ENCODE assay signal across 22 mouse cellular contexts in genomic region chr1:120190300-120190699, GRCm38 (mm10).
DNase-seq lines count a peak whose midpoint lies in the region; ATAC-seq and TF ChIP-seq lines count a peak whose summit lies in the region.
"Had no signal": no experiment of that assay in that cellular context is flagged by ENCODE, and none has a peak within 500 bp of the region (broad histone marks: within the 10 kb centered on the region; RNA-seq: fewer than 3 reads in every experiment).

No protein-coding gene starts in this region.

- no peak overlapping the region for H3K4me2 ChIP-seq in midbrain, embryonic 11.5 days
- H3K4me2 ChIP-seq in midbrain, embryonic 16.5 days (ENCODE audit: low read length) = no peak overlapping the region
- H3K4me2 ChIP-seq in stomach, postnatal 0 days (replicated peaks; ENCODE audit: low read depth) = no peak overlapping the region
- H3K4me2 ChIP-seq: embryonic facial prominence, embryonic 12.5 days; forebrain, embryonic 12.5 days; heart, embryonic 11.5 days; heart, embryonic 15.5 days; hindbrain, embryonic 13.5 days; intestine, embryonic 15.5 days had no signal

- intact Hi-C loops in gastrocnemius, adult 2 months (cut with DNase I) = loop anchor here (5.0 to 10.0 kb wide), 2 partner anchors 145 to 287 kb away; no protein-coding TSS in a partner anchor

- H3K4me1 ChIP-seq in midbrain, embryonic 11.5 days (ENCODE audit: control insufficient read depth, insufficient read depth, low read length) = peaks cover 3% of the 10 kb centered on the region; the same call in 1 of the 2 replicates
- H3K4me1 ChIP-seq in midbrain, embryonic 16.5 days (ENCODE audit: control insufficient read depth, insufficient read depth, low read length) = 0 out of 2 replicates have a peak, but pooled peaks cover 4% of the 10 kb centered on the region
- no peaks in the 10 kb centered on the region for H3K4me1 ChIP-seq in MEL (ENCODE audit: control insufficient read depth in 1 of 2, insufficient read depth in 2 of 2, low read length in 2 of 2)
- no peaks in the 10 kb centered on the region for H3K4me1 ChIP-seq in stomach, postnatal 0 days (replicated peaks; ENCODE audit: control insufficient read depth, insufficient read depth)
- H3K4me1 ChIP-seq: embryonic facial prominence, embryonic 12.5 days; heart, embryonic 15.5 days; intestine, embryonic 15.5 days had no signal

- no peak overlapping the region for H3K4me3 ChIP-seq in gastrocnemius, adult 2 months
- H3K4me3 ChIP-seq in midbrain, embryonic 11.5 days (ENCODE audit: low read depth, low read length) = no peak overlapping the region
- no peak overlapping the region for H3K4me3 ChIP-seq in midbrain, embryonic 16.5 days (ENCODE audit: low read depth, low read length)
- no peak overlapping the region for H3K4me3 ChIP-seq in MEL (ENCODE audit: control insufficient read depth in 1 of 2, insufficient read depth in 1 of 2, low read depth in 2 of 2, low read length in 2 of 2)
- H3K4me3 ChIP-seq in stomach, postnatal 0 days (ENCODE audit: low read depth, low read length) = no peak overlapping the region
- H3K4me3 ChIP-seq: embryonic facial prominence, embryonic 12.5 days; forebrain, embryonic 12.5 days; heart, adult 2 months; heart, embryonic 15.5 days; hindbrain, embryonic 13.5 days; intestine, embryonic 15.5 days had no signal

- no peak for TF ChIP-seq POLR2A in MEL (IDR thresholded peaks at IDR 0.05; ENCODE audit: control insufficient read depth in 1 of 2, insufficient read depth in 1 of 2, low read depth in 1 of 2, low read length in 2 of 2, poor library complexity in 1 of 2)

- no peaks in the 10 kb centered on the region for H3K27me3 ChIP-seq in midbrain, embryonic 11.5 days (ENCODE audit: control insufficient read depth, insufficient read depth, low read length)
- H3K27me3 ChIP-seq in midbrain, embryonic 16.5 days (ENCODE audit: control insufficient read depth, insufficient read depth, low read depth, low read length) = no peaks in the 10 kb centered on the region
- H3K27me3 ChIP-seq in MEL (ENCODE audit: control insufficient read depth in 1 of 2, insufficient read depth in 2 of 2, low read length in 2 of 2) = no peaks in the 10 kb centered on the region
- H3K27me3 ChIP-seq in stomach, postnatal 0 days (ENCODE audit: control insufficient read depth, insufficient read depth, low read length) = no peaks in the 10 kb centered on the region
- H3K27me3 ChIP-seq: embryonic facial prominence, embryonic 12.5 days; heart, embryonic 15.5 days; hindbrain, embryonic 13.5 days; intestine, embryonic 15.5 days had no signal

- TF ChIP-seq RAD21 in MEL (IDR thresholded peaks at IDR 0.05; ENCODE audit: low read depth, low read length) = no peak

- 0 out of 2 replicates have a peak, but pooled peaks have one; percentile 1 for TF ChIP-seq CTCF in gastrocnemius, adult 2 months (IDR thresholded peaks at IDR 0.05)
- peak in 2 of 3 experiments; percentile 17 to 21; a peak in 2 of 6 replicates for TF ChIP-seq CTCF in MEL (IDR thresholded peaks at IDR 0.05 in 2 of 3, conservative IDR thresholded peaks at IDR 0.05 in 1 of 3; ENCODE audit: control insufficient read depth in 1 of 3, insufficient read depth in 1 of 3, low read depth in 2 of 3, low read length in 3 of 3, poor library complexity in 1 of 3, severe bottlenecking in 1 of 3)
- TF ChIP-seq CTCF in stomach, postnatal 0 days (IDR thresholded peaks at IDR 0.05; ENCODE audit: low read depth) = peak; percentile 19; the same call in 1 of the 2 replicates

- no peak for TF ChIP-seq EP300 in MEL (IDR thresholded peaks at IDR 0.05; ENCODE audit: low read depth in 1 of 2, low read length in 2 of 2)
- no peak for TF ChIP-seq EP300 in stomach, postnatal 0 days (optimal IDR thresholded peaks at IDR 0.05)

- no peaks in the 10 kb centered on the region; the same call in 1 of the 2 replicates for H3K9me3 ChIP-seq in midbrain, embryonic 11.5 days (ENCODE audit: control insufficient read depth, low read length)
- no peaks in the 10 kb centered on the region for H3K9me3 ChIP-seq in midbrain, embryonic 16.5 days (replicated peaks; ENCODE audit: control insufficient read depth, low read length, poor library complexity, severe bottlenecking)
- no peaks in the 10 kb centered on the region for H3K9me3 ChIP-seq in MEL (replicated peaks; ENCODE audit: insufficient read depth, low read length)
- no peaks in the 10 kb centered on the region for H3K9me3 ChIP-seq in stomach, postnatal 0 days (ENCODE audit: control insufficient read depth, low read length)
- H3K9me3 ChIP-seq: embryonic facial prominence, embryonic 12.5 days; G1E; heart, embryonic 15.5 days; hindbrain, embryonic 13.5 days; intestine, embryonic 15.5 days had no signal

- H3K9ac ChIP-seq in midbrain, embryonic 11.5 days (ENCODE audit: low read length) = no peak overlapping the region
- H3K9ac ChIP-seq in midbrain, embryonic 16.5 days (ENCODE audit: low read depth, low read length) = no peak overlapping the region
- no peak overlapping the region for H3K9ac ChIP-seq in MEL (ENCODE audit: control insufficient read depth, low read depth, low read length, poor library complexity, severe bottlenecking)
- no peak overlapping the region for H3K9ac ChIP-seq in stomach, postnatal 0 days (ENCODE audit: low read length)
- H3K9ac ChIP-seq: embryonic facial prominence, embryonic 12.5 days; forebrain, embryonic 12.5 days; forebrain, postnatal 0 days; heart, embryonic 15.5 days; hindbrain, embryonic 13.5 days; intestine, embryonic 15.5 days had no signal

- DNase-seq in gastrocnemius, adult 2 months = no peak
- DNase-seq in gastrocnemius, adult 18-20 months (ENCODE audit: low spot score) = no peak
- peak; percentile 31 for DNase-seq in midbrain, embryonic 11.5 days (ENCODE audit: low spot score, missing footprints)
- peak; percentile 11 for DNase-seq in MEL (ENCODE audit: low read depth, low spot score)
- no peak for DNase-seq in stomach, postnatal 0 days (ENCODE audit: low spot score)
- no peak for DNase-seq in embryo, embryonic 10.5 days (ENCODE audit: low spot score)
- DNase-seq in T-cell, adult 2 months (ENCODE audit: low spot score) = no peak
- DNase-seq: adrenal gland, adult 8-10 months; adrenal gland, postnatal 36 days; cerebellum, adult 2 months; cerebellum, postnatal 10 days; forebrain, postnatal 0 days; heart, adult 2 months; heart, postnatal 14 days had no signal

- no peak overlapping the region for H3K27ac ChIP-seq in gastrocnemius, adult 2 months
- no peak overlapping the region for H3K27ac ChIP-seq in midbrain, embryonic 11.5 days (ENCODE audit: low read depth, low read length)
- H3K27ac ChIP-seq in midbrain, embryonic 16.5 days (ENCODE audit: low read length) = no peak overlapping the region
- no peak overlapping the region for H3K27ac ChIP-seq in MEL (ENCODE audit: control insufficient read depth, low read depth, low read length)
- H3K27ac ChIP-seq in stomach, postnatal 0 days (replicated peaks) = no peak overlapping the region
- H3K27ac ChIP-seq: embryonic facial prominence, embryonic 12.5 days; forebrain, embryonic 12.5 days; heart, adult 2 months; heart, embryonic 15.5 days; hindbrain, embryonic 13.5 days; intestine, embryonic 15.5 days had no signal

- no peaks in the 10 kb centered on the region for H3K79me2 ChIP-seq in MEL (ENCODE audit: control insufficient read depth, insufficient read depth, low read length, poor library complexity)

- WGBS in midbrain, embryonic 11.5 days = 92% methylated on average over 2 of the region's 2 CpGs
- WGBS in midbrain, embryonic 16.5 days = 94% methylated on average over 2 of the region's 2 CpGs
- WGBS in stomach, postnatal 0 days = 90% methylated on average over 2 of the region's 2 CpGs

- H3K36me3 ChIP-seq in midbrain, embryonic 11.5 days (ENCODE audit: control insufficient read depth, insufficient read depth, low read length) = no peaks in the 10 kb centered on the region
- no peaks in the 10 kb centered on the region for H3K36me3 ChIP-seq in midbrain, embryonic 16.5 days (ENCODE audit: control insufficient read depth, insufficient read depth, low read length)
- no peaks in the 10 kb centered on the region for H3K36me3 ChIP-seq in MEL (ENCODE audit: control insufficient read depth in 1 of 2, insufficient read depth in 2 of 2, low read length in 2 of 2)
- no peaks in the 10 kb centered on the region for H3K36me3 ChIP-seq in stomach, postnatal 0 days (ENCODE audit: control insufficient read depth, insufficient read depth, low read length)
- H3K36me3 ChIP-seq: embryonic facial prominence, embryonic 12.5 days; forebrain, embryonic 12.5 days; G1E; heart, embryonic 15.5 days; hindbrain, embryonic 13.5 days; intestine, embryonic 15.5 days had no signal

- no peak for ATAC-seq in midbrain, embryonic 11.5 days (ENCODE audit: low FRiP score)
- ATAC-seq in midbrain, embryonic 16.5 days = no peak
- no peak for ATAC-seq in stomach, postnatal 0 days (ENCODE audit: low FRiP score, low TSS enrichment)
- ATAC-seq: forebrain, postnatal 0 days; intestine, embryonic 15.5 days had no signal

TF ChIP-seq in MEL, 35 proteins besides CTCF, POLR2A, EP300 and RAD21:
- peak; percentile 57; the same call in 1 of the 2 replicates for TF ChIP-seq BHLHE40 (IDR thresholded peaks at IDR 0.05; ENCODE audit: borderline replicate concordance, low read depth, low read length)
- TF ChIP-seq ZNF384 (IDR thresholded peaks at IDR 0.05; ENCODE audit: low read depth, low read length) = no peak
- TF ChIP-seq SMC3 (IDR thresholded peaks at IDR 0.05; ENCODE audit: low read depth, low read length) = peak; percentile 27; the same call in 1 of the 2 replicates

Comparison
In these comparisons a context has a peak if more than half of its experiments do, and no peak if none do; other contexts are left out.
1. DNase-seq: peak in midbrain, embryonic 11.5 days (single experiment) and MEL (single experiment); none in gastrocnemius, adult 2 months (single experiment), gastrocnemius, adult 18-20 months (single experiment), stomach, postnatal 0 days (single experiment), embryo, embryonic 10.5 days (single experiment) and T-cell, adult 2 months (single experiment).
2. Peak in every context shown above with its lines, with median percentiles within 50 percentile points of each other: CTCF ChIP-seq.